Mouse (Mus musculus): ENCODE measurements around the gene Gfod1.
A peak's percentile ranks its signal among the peaks of the same experiment; 100 is the strongest.

Gene Gfod1

GRCm38 (mm10) chr13:43299171-43299570, 4.8 kb downstream of the Gfod1 start:
- no peak for DNase-seq (ENCODE audit: low spot score in 2 of 2)

- no peak for DNase-seq (ENCODE audit: low spot score in 2 of 2)
These were observed 6.4 kb downstream of the Gfod1 start for GRCm38 (mm10) chr13:43297526-43297925.

GRCm38 (mm10) chr13:43296140-43296805, 7.7 kb downstream of the Gfod1 start:
- DNase-seq (ENCODE audit: low spot score in 2 of 2): no peak

- DNase-seq (ENCODE audit: low spot score in 2 of 2): no peak
These were observed 8.3 kb downstream of the Gfod1 start for GRCm38 (mm10) chr13:43295684-43296083.

- DNase-seq (ENCODE audit: low spot score in 2 of 2): no peak
These were observed 8.9 kb downstream of the Gfod1 start for GRCm38 (mm10) chr13:43294957-43295590.

DNA sequence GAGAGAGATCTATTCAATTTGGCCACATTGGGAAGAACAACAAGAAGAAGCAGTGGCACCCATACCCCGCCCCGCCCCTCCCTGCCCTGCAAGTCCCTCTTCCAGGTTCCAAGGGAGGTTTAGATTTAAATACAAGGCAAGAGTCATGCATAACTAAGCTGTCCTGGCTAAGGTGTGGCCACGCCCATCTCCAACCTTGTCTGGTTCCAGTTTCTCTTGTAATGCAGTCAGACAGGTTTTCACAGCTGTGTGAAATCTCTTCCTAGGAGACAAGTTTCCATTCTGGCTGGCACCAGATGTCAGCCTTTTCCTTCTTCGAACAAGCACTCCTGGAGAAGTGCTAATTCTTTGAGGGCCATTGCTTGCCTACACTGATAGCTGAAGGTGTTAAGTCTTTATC, 11.1 kb downstream of the Gfod1 start:
- no peak for DNase-seq (ENCODE audit: low spot score in 2 of 2)

DNA sequence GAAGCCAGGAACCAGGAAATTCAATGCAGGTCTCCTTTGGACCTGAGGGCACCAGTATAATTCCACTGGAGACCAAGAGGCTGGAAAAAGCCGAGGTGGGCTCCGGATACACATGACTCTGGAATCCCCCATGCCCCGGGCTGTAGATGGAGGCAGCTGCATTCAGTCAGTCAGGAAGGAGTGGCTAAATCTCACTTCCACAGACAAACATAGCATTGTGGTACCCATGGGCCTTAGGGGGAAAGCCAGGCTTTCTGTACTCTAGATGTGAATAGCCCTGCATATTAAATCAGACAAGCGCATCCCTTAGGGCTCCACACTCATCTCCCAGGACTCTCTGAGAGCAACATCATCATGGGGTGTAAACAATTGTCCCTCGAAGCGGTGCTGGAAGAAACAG, 14.9 kb downstream of the Gfod1 start:
- DNase-seq (ENCODE audit: low spot score in 2 of 2): no peak

- no peak for DNase-seq (ENCODE audit: low spot score in 2 of 2)
These were observed 15.5 kb downstream of the Gfod1 start for GRCm38 (mm10) chr13:43288444-43288843.

GRCm38 (mm10) chr13:43288026-43288425, 15.9 kb downstream of the Gfod1 start:
- DNase-seq (ENCODE audit: low spot score in 2 of 2): no peak

DNA sequence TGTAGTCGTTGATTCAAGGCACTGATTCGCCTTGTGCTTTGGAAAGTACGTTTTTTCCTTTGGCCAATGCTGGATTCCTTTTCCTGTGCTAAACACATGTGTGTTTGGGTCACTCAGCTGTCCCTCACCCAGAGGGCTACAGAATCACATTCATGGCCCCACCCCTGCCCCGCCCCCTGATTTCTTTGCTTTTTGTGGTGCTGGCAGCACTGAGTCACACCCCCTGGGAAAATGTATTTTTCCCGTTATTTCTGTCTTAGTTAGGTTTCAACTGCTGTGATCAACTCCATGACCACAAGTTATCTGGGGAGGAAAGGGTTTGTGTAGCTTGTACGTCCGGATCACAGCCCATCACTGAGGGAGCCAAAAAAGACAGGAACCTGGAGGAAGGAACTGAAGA, 17.1 kb downstream of the Gfod1 start:
- no peak for DNase-seq (ENCODE audit: low spot score in 2 of 2)

DNA sequence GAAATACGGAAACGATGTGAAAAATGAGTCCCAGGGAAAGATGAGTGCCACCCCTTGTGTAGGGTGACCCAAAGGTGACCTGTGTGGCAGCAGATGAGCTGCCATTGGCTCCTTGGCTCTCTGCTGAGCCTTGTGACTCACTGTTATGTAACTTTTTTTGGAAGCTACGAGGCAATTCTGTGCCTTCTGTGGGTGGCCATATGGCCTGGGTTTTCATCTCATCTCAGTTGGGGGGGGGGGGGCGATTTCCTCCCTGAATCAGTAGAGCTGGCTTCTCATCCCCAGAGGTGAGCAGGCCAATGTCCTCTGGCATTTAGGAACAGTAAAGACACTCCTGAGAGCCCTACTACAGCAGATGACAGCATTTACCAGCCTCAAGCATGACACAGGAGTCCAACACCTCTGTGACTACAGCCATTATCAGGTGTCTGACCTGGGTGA, 19.2 kb downstream of the Gfod1 start:
- no peak for DNase-seq (ENCODE audit: low spot score in 2 of 2)

DNA sequence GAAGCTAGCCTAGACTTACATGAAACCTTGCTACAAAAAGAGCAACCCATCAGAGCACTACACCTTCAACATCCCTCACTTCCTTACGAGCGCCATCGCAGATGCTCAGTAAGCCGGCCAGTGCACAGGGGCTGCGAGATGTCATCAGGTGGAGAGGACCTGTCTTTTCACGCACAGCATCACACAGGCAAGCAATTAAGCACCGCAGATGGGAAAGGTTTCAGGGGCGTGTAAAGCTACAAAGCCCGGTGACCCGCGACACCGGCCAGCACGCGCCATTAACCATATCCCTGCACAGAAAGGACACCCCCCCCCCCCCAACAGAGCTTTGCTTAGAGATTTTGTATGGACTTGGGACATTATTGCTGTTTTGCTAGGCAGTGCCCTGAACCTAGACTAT, 30.1 kb downstream of the Gfod1 start:
- DNase-seq (ENCODE audit: low spot score in 2 of 2): no peak

GRCm38 (mm10) chr13:43272303-43273135, 31.5 kb downstream of the Gfod1 start:
- DNase-seq (ENCODE audit: low spot score in 2 of 2): peak in 1 of 2 experiments; percentile 74

DNA sequence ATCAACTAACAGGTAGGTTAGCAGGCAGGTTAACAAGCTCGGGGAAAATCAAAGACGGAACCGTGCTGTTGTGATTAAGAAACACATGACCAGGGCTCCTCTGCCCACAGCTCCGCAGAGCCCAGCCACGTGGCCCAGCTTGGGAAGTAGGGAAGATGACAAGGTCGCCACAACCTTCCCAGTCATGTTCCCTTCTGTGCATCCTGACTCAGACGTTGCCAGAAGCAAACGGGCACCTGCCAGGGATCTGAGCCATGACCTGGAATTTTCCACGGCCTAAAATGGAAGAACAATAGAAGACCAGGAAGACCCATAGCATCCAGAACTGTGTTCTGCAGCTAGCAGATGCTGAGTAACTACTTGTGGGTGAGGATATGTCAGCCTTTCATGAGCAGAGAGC, 32.5 kb downstream of the Gfod1 start:
- DNase-seq (ENCODE audit: low spot score in 2 of 2): no peak

DNA sequence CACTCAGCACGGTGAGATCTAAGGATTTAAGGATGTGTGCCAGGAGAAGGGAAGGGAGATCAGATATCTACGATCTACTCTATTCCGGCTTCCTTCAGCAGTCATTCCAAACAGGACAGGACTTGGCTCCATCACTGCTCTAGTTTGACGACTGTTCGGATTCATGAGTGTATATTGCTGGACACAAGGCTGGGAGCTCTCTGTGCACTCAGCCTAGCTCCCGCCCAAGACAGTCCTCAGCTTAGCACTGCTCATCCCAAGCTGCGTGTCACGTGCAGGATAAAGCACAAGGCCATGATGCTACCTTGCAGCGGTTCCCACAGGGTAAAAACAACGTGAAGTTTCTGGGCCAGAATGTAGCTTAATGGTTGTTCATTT, 33.8 kb downstream of the Gfod1 start:
- no peak for DNase-seq (ENCODE audit: low spot score in 2 of 2)

- no peak for DNase-seq (ENCODE audit: low spot score in 2 of 2)
These were observed 34.3 kb downstream of the Gfod1 start for GRCm38 (mm10) chr13:43269460-43270219.

DNA sequence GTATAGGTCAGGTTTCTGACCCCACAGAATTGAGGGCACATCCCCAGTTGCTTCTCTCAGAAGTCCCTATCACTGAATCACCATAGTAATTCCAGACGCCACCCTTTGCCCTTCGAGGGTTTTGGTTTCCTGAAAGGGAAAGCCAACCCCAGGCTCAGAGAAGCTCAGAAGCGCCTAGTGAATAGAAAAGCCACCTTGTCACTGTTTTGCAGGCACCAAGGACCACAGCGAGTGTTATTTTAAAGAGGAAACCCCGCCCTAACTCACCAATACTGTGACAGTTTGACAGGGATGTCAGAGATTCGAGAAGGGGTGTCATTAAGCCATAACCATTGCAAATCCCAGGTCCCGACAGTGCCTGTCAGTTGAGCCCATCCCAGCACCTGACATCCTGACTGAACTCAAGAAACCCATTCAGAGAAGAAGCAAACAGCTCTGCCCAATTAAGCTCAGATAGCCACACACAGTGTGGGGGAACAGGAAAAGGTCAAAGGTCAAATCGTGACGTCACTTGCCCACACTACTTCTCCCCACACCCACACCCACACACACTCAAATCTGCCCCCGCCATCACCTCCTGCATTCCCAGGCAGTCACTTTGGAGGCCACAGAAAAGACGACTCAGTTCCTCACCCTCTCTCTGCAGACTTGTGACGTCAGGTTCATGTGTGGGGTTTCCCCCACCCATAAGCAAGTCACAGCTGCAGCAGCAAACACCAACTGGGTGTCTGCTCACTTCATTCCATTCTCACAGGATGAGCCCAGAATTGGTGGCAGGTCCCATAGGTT, 35.2 kb downstream of the Gfod1 start:
- DNase-seq (ENCODE audit: low spot score in 2 of 2): no peak

DNA sequence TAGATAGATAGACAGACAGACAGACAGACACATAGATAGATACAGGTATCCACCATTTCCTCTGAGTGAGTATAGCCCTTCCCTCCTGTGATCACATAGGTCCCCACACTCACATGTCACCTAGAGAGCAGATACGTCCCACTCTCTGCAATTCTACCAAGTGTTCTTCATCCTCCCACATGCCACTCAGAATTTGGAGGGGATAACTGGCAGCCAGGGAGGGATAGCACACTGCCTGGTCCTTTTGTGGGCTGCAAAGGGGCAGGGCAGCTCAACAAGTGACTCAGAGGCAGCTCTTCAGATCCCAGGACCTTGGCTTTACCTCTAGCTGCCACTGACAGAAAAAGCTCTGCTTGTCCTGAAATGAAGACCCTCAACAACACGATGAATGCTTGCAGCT, 36.1 kb downstream of the Gfod1 start:
- DNase-seq (ENCODE audit: low spot score in 2 of 2): no peak

- no peak for DNase-seq (ENCODE audit: low spot score in 2 of 2)
These were observed 36.8 kb downstream of the Gfod1 start for GRCm38 (mm10) chr13:43267216-43267615.

- DNase-seq (ENCODE audit: low spot score in 2 of 2): no peak
These were observed 37.6 kb downstream of the Gfod1 start for GRCm38 (mm10) chr13:43266333-43266732.

DNA sequence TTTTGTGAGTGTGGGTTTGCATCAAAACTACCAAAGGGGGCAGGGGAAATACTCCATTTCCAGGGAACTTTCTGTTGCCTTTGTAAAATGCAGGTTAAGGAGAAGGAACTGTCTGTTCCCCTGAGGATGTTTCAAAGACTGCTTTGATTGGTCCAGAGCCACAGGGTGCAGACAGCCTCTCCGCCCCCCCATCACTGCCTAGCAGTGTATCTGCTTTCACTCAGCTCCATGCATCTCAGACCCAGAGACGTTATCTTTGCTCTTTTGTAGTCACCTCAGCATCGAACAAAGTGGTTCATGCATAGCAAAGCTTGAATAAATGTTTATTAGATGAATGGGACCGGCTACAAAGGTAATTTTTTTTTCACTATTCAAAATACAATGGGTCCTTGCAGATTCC, 38.9 kb downstream of the Gfod1 start:
- DNase-seq (ENCODE audit: low spot score in 2 of 2): no peak
